Mouse (Mus musculus): ENCODE measurements around the gene Rnf114.

Gene Rnf114

DNA sequence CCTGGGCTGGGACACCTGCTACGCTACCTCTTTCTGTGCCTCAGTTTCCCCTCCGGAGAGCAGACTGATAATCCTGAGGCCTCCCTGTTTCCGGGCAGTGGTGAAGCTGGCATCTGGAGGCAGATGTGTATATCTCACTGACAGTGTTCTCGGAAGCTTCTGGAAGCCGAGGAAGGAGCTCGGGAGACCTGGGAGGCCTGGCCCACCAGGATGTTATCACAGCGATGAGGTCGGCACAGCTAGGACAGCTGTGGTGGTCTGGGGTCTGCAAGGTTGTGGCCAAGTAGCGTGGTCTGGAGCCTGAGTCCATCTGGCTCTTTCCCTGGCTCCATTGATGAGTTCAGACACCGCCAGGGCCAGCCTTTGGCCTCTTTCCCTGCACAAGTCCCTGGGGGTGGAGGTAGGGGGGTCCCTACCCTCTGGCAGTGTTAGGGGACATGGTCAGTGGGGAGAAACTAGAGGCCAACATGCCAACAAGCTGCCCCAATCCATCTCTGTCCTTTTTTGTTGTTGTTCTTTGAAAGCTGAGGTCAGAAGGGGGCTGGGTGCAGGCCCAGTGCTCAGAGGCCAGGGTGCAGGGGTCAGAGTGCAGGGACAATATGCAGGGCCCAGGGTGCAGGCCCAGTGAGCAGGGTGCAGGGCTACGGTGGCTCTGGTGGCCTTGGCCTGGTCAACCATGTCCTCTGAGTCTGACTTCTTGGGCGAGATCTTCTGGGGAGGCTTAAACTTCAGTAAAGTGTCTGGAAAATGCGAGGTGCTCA, 72.3 kb downstream of the Rnf114 start:
- no peak for DNase-seq (ENCODE audit: low spot score in 2 of 2)

DNA sequence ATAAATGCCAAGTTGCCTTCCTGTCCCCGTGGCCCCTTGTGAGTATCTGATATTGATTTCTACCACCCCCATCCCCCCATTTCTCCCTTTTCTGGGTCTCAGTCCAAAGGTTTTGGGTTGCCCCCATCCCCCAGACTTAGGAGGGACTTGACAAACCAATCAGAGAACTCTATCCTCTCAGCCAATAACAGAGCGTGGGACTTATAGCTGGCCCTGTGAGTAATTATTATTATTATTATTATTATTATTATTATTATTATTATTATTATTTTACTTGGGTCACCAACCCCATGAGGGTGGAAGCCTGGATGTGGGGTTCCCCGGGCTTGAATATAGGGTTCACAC, 72.8 kb downstream of the Rnf114 start:
- DNase-seq (ENCODE audit: low spot score in 2 of 2): no peak

DNA sequence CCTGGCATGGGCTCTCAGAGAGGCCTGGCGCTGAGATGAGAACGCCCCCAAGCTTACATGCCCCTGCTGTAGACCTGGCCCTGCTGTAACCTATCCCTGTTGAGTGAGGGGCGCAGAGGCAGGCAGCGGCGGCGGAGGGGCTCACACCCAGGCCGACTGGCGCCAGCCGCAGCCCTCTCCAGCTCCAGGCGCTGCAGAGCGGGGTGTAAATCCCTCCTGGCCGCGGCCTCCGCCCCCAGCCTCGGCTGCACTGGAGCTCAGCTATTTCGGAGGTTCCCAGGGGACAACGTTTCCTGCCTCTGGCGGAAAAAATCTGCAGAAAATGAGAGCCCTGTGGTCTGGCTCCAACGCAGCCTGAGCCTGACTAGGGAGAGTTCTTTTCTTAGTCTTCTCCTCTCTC, 73.2 kb downstream of the Rnf114 start:
- DNase-seq (ENCODE audit: low spot score in 2 of 2): no peak
